Mouse (Mus musculus): Measurements from ENCODE around the gene Taf12.

Gene Taf12

GRCm38 (mm10) chr4:132311209-132311608, 37.0 kb downstream of the Taf12 start:
- DNase-seq (ENCODE audit: low spot score in 2 of 2) = no peak

- DNase-seq (ENCODE audit: low spot score in 2 of 2) = no peak
Observed at GRCm38 (mm10) chr4:132311801-132312200, 37.6 kb downstream of the Taf12 start.

GRCm38 (mm10) chr4:132312627-132313026, 38.5 kb downstream of the Taf12 start:
- DNase-seq (ENCODE audit: low spot score in 2 of 2) = no peak

- no peak for DNase-seq (ENCODE audit: low spot score in 2 of 2)
Observed at GRCm38 (mm10) chr4:132315711-132316110, 41.5 kb downstream of the Taf12 start.

- DNase-seq (ENCODE audit: low spot score in 2 of 2) = no peak
Observed at GRCm38 (mm10) chr4:132326481-132326880, 52.3 kb downstream of the Taf12 start.

- DNase-seq (ENCODE audit: low spot score in 2 of 2) = no peak
Observed at GRCm38 (mm10) chr4:132328391-132328982, 54.3 kb downstream of the Taf12 start.

- DNase-seq (ENCODE audit: low spot score in 2 of 2) = peak; percentile 82 to 95
Observed at GRCm38 (mm10) chr4:132329115-132329834, 55.1 kb downstream of the Taf12 start, which contains the start of gene Trnau1ap. TSS of gene Trnau1ap (minus strand) at chr4:132329538.

- no peak for DNase-seq (ENCODE audit: low spot score in 2 of 2)
Observed at GRCm38 (mm10) chr4:132329835-132330354, 55.7 kb downstream of the Taf12 start.

- no peak for DNase-seq (ENCODE audit: low spot score in 2 of 2)
Observed at GRCm38 (mm10) chr4:132331960-132332359, 57.8 kb downstream of the Taf12 start.

- no peak for DNase-seq (ENCODE audit: low spot score in 2 of 2)
Observed at GRCm38 (mm10) chr4:132332880-132333279, 58.7 kb downstream of the Taf12 start.

- DNase-seq (ENCODE audit: low spot score in 2 of 2) = no peak
Observed at GRCm38 (mm10) chr4:132338943-132339342, 64.8 kb downstream of the Taf12 start.

- DNase-seq (ENCODE audit: low spot score in 2 of 2) = no peak
Observed at GRCm38 (mm10) chr4:132341451-132341850, 67.3 kb downstream of the Taf12 start.

- DNase-seq (ENCODE audit: low spot score in 2 of 2) = no peak
Observed at GRCm38 (mm10) chr4:132344403-132345134, 70.4 kb downstream of the Taf12 start.

All from spleen, postnatal 10 days (tissue).